Mouse (Mus musculus): ENCODE measurements around the gene Ogg1.

- TF ChIP-seq CTCF (IDR thresholded peaks at IDR 0.05; ENCODE audit: borderline replicate concordance, insufficient read depth, low read length) (no peak), POLR2A (IDR thresholded peaks at IDR 0.05; ENCODE audit: low read depth, low read length) (no peak)
Observed at GRCm38 (mm10) chr6:113334216-113334615, 7.4 kb downstream of the Ogg1 start.
